Mouse (Mus musculus) kidney, embryonic 14.5 days (tissue): Measurements from ENCODE around the gene Tsc1. TPM values are rescaled to one million over a fixed set of nuclear protein-coding genes. Genes with fewer than 3 reads are reported as not detected.

Source experiments
- ATAC-seq: fragments of 200-750 bp; cut with Nextera tagmentation; 2 replicates; pipeline ENCODE4 v1.8.0; 2017; ENCODE audit warnings: moderate number of reproducible peaks, mild to moderate bottlenecking, moderate TSS enrichment, moderate library complexity; ENCODE audit not compliant: low FRiP score, low TSS enrichment
- H3K27ac ChIP-seq: fragments of 300-500 bp; sonication (generic); 2 replicates; pipeline ENCODE4 v1.5.1; 2014; ENCODE audit warnings: low read depth, mild to moderate bottlenecking, low read length, moderate library complexity, mixed read lengths
- H3K27me3 ChIP-seq: fragments of 300-500 bp; sonication (generic); 2 replicates; pipeline ENCODE4 v1.6.1; 2014; ENCODE audit warnings: mild to moderate bottlenecking, low read length; ENCODE audit not compliant: control insufficient read depth, insufficient read depth
- H3K36me3 ChIP-seq: fragments of 300-500 bp; sonication (generic); 2 replicates; pipeline ENCODE4 v1.6.1; 2014; ENCODE audit warnings: low read length, mixed read lengths; ENCODE audit not compliant: control insufficient read depth, insufficient read depth
- H3K4me1 ChIP-seq: fragments of 300-500 bp; sonication (generic); 2 replicates; pipeline ENCODE4 v1.6.1; 2014; ENCODE audit warnings: low read length, mixed read lengths; ENCODE audit not compliant: control insufficient read depth, insufficient read depth
- H3K4me2 ChIP-seq: fragments of 300-500 bp; sonication (generic); replicated peaks from 2 replicates; pipeline ENCODE4 v1.6.1; 2014; ENCODE audit warnings: low read depth, mild to moderate bottlenecking, low read length
- H3K4me3 ChIP-seq: fragments of 300-500 bp; sonication (generic); 2 replicates; pipeline ENCODE4 v1.5.1; 2014; ENCODE audit warnings: mild to moderate bottlenecking, low read length
- H3K9ac ChIP-seq: fragments of 300-500 bp; sonication (generic); 2 replicates; pipeline ENCODE4 v1.6.1; 2014; ENCODE audit warnings: low read depth, mild to moderate bottlenecking, low read length, moderate library complexity
- H3K9me3 ChIP-seq: fragments of 300-500 bp; sonication (generic); 2 replicates; pipeline ENCODE4 v1.6.1; 2016; ENCODE audit warnings: low read length; ENCODE audit not compliant: control insufficient read depth
- WGBS: fragments of 180-500 bp; shearing (Covaris S2); extraction: QIAGEN DNeasy Blood & Tissue Kit; methylation state at CpG from one replicate; pipeline ENCODE4 v1.1.7; 2014; 5-methylcytosine and 5-hydroxymethylcytosine counted together
- polyA plus RNA-seq: library from polyadenylated mRNA; unstranded; fragments of >200 nt; fragmentation: Nextera tagmentation; extraction: Ambion mirVana; gene quantifications from 2 replicates; pipeline ENCODE4 v1.2.1, GENCODE M21; 2014

The Tsc1 gene
- polyA plus RNA-seq, 1 experiment from 2014 or later: 22.2 TPM

DNA sequence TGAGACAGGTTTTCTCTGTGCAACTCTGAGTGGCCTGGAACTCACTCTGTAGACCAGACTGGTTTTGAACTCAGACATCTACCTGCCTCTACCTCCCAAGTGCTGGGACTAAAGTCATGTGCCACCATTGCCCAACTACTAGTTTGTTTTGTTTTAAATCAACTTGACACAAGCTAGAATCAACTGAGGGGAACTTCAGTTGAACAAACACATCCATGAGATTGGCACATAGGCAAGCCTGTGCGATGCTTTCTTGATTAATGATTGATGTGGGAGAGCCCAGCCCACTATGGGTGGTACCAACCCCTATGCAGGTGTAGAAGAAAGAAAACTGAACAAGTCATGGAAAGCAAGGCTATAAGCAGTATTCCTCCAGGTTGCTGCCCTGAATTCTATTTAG, 5.8 kb upstream of the Tsc1 start:
- 82% methylated on average over 1 of the region's 1 CpGs for whole genome bisulfite sequencing
- ATAC-seq: no peak
- Histone ChIP-seq H3K4me3 (no peak overlapping the region), H3K36me3 (no peaks in the 10 kb centered on the region), H3K9me3 (no peaks in the 10 kb centered on the region), H3K4me1 (no peaks in the 10 kb centered on the region), H3K4me2 (no peak overlapping the region), H3K27me3 (no peaks in the 10 kb centered on the region; the same call in 1 of the 2 replicates), H3K27ac (no peak overlapping the region), H3K9ac (no peak overlapping the region)

DNA sequence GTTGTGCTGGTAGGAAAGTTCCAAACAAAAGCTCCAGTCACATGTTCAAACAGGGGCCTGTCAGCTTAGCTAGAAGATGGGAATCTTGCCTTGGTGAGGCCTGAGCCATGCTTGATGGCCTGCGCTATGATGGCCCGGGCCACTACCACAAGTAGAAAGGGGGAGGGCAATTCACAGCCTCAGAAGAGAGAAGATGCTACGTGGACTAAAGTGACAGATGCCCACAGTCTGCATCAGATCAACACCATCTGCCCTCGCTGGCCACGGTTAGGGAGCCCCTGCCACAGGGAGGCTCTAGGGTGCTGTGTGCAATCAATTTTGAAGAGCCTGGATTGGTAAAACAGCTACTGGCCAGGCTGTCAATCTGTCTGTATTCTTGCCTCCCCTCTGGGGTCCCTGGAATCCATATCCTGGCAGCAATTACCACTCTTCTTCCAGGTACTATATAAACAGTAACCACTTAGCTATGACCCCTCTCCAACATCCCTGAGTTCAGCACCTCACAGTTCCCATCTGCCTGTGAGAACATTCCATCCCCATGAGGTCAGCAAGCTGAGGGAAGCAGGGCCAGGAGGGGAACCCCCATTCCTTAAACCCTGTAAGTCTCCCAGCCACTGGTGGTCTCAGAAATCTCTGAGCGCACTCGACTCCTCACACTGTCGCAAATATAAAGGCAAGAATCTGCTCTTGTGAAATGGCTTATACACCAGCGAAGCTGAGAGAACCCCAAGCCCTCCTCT, 3.8 kb upstream of the Tsc1 start:
- Histone ChIP-seq H3K4me1 (peaks cover 3% of the 10 kb centered on the region; the same call in 1 of the 2 replicates), H3K9me3 (no peaks in the 10 kb centered on the region), H3K27ac (no peak overlapping the region), H3K27me3 (no peaks in the 10 kb centered on the region; the same call in 1 of the 2 replicates), H3K4me2 (no peak overlapping the region), H3K4me3 (no peak overlapping the region), H3K9ac (no peak overlapping the region), H3K36me3 (no peaks in the 10 kb centered on the region)
- 80% methylated on average over 9 of the region's 9 CpGs for WGBS
- no peak for ATAC-seq

DNA sequence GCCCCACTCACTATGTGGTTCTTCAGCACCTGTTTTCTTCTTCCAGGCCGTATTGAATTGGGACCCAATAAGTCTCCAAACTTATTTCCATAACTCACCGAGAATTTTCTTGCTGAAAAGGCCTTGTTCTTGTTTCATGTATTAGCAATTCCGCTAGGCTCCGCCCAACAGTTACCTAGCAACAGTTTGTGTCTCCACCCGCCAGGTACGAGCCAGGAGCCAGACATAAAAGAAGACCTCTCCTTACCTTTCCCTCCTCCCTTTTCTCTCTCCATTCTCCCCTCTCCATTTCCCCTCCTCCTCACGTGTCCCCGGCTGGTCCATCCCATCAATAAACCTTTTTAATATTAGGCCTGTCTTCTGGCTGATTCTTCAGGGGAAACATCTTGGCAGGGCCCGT, 2.7 kb upstream of the Tsc1 start:
- Histone ChIP-seq H3K4me2 (peak overlapping the region; percentile 42), H3K4me1 (peaks cover 11% of the 10 kb centered on the region), H3K9ac (no peak overlapping the region), H3K4me3 (peak overlapping the region; percentile 8; the same call in 1 of the 2 replicates), H3K36me3 (no peaks in the 10 kb centered on the region), H3K27me3 (no peaks in the 10 kb centered on the region; the same call in 1 of the 2 replicates), H3K27ac (no peak overlapping the region; the same call in 1 of the 2 replicates), H3K9me3 (no peaks in the 10 kb centered on the region)
- 14% methylated on average over 9 of the region's 9 CpGs for WGBS
- ATAC-seq: no peak

DNA sequence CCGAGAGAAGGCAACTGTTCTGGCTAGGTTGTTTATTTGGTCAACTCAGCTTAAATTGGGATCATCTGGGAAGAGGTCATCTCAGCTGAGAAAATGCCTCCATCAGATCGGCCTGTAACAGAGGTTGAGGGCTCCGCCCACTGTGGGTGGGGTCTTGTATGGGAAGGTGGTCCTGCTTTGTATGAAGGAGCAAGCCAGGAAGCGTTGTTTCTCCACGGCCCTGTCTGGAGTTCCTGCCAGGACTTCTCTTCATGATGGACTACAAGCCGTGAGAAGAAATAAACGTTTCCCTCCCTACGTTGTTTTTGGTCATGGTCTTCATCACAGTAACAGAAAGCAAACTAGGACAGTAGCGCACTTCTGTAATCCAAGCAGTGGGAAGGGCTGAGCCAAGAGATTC, 2.1 kb upstream of the Tsc1 start:
- H3K4me3 ChIP-seq: 0 out of 2 replicates have a peak overlapping the region, but pooled peaks have one; percentile 8
- H3K27ac ChIP-seq: no peak overlapping the region
- WGBS: 5% methylated on average over 9 of the region's 9 CpGs
- H3K4me2 ChIP-seq: peak overlapping the region; percentile 42
- peaks cover 11% of the 10 kb centered on the region for H3K4me1 ChIP-seq
- H3K36me3 ChIP-seq: no peaks in the 10 kb centered on the region
- H3K27me3 ChIP-seq: no peaks in the 10 kb centered on the region; the same call in 1 of the 2 replicates
- no peaks in the 10 kb centered on the region for H3K9me3 ChIP-seq
- ATAC-seq: no peak
- H3K9ac ChIP-seq: no peak overlapping the region

DNA sequence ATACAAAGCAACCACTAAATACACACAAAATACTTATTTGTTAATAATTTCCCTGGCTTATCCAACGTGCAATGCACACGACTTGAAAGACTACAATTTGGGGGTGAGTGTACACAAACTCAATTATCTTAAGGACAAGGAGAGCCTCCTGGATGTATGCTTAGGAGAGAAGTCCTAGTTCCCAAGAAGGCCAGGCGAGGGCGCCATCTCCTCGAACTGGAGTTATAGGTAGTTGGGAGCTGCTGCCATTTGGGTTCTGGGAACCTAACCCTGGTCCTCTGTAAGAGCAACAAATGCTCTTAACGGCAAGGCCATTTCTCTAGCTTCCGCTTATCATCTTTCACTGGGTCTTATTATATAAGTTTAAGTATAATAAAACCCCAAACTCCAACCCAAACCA, 1.2 kb upstream of the Tsc1 start:
- Histone ChIP-seq H3K4me2 (no peak overlapping the region), H3K4me1 (peaks cover 11% of the 10 kb centered on the region), H3K9ac (no peak overlapping the region), H3K4me3 (no peak overlapping the region), H3K36me3 (no peaks in the 10 kb centered on the region), H3K9me3 (no peaks in the 10 kb centered on the region), H3K27ac (no peak overlapping the region), H3K27me3 (no peaks in the 10 kb centered on the region; the same call in 1 of the 2 replicates)
- 61% methylated on average over 7 of the region's 7 CpGs for WGBS
- ATAC-seq: no peak

DNA sequence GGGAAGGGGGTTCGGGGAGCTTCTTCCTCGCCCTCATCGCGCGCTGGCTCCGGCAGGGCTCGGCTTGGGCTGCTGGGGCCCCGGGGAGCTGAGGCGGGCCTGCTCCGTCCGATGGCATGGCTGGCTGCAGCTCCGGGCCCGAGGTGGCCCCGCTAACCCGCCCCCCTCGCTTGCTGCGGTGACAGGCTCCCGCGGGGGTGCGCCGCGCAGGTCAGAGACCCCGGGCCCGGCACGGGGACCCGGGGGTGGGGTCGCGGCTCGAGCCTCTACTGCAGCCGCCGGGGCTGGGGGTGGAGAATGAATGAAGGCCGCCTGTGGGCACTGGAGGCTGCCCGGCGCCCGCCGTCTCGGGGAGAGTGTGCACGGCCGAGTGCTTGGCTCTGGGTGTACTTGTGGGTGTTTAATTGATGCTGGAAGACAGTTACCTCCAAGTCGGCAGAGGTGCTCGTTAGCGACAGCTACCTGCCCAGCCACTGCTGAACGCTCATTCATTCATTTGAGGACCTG, 460 bp downstream of the Tsc1 start:
- under 1% methylated on average over 38 of the region's 43 CpGs for WGBS
- no peaks in the 10 kb centered on the region for H3K9me3 ChIP-seq
- peak; percentile 74 for ATAC-seq
- no peaks in the 10 kb centered on the region; the same call in 1 of the 2 replicates for H3K27me3 ChIP-seq
- peak overlapping the region; percentile 82 for H3K4me2 ChIP-seq
- H3K36me3 ChIP-seq: no peaks in the 10 kb centered on the region
- H3K4me3 ChIP-seq: peak overlapping the region; percentile 92
- peaks cover 11% of the 10 kb centered on the region for H3K4me1 ChIP-seq
- H3K27ac ChIP-seq: peak overlapping the region; percentile 85
- H3K9ac ChIP-seq: peak overlapping the region; percentile 88

DNA sequence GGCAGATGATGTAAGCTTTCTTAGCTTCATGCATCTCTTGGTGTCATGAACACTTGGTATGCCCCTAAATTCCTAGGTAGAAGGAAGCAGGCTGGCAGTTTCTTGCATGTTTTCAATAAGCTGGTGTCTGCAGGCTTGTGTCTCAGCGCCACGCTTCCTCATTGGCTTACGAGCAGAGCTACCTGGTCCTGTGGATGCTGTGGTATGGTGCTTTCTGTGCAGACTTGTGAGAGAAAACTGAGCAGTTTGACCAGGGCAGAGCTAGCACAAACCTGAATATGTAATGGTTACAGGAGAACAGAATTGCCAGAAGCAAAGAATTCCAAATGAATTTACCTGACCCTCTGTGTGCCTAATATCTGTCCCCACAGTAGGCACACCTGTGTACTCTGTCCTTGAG, 2.1 kb downstream of the Tsc1 start:
- Histone ChIP-seq H3K36me3 (no peaks in the 10 kb centered on the region), H3K27ac (no peak overlapping the region), H3K4me2 (no peak overlapping the region), H3K4me3 (no peak overlapping the region), H3K9me3 (no peaks in the 10 kb centered on the region), H3K27me3 (no peaks in the 10 kb centered on the region), H3K4me1 (peaks cover 11% of the 10 kb centered on the region), H3K9ac (0 out of 2 replicates have a peak overlapping the region, but pooled peaks have one; percentile 4)
- 81% methylated on average over 3 of the region's 3 CpGs for WGBS
- ATAC-seq: no peak

DNA sequence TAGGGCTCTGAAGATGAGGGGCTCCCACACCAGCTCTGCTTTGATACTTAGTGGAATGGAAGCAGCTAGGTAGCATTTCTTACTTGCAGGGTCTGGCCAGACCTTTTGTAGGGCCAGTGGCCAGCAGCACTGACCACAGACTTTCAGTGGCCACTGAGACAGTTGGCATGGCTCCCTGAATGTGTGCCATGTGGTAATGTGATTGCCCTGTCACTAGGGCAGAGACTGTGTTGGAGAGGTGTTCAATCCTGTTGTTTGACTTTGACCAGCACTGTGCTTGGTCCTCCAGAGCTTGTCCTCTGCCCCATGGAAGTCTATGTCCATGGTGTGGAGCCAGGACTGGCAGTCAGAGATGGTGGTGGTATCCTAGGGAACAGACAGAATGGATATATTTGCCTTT, 9.5 kb downstream of the Tsc1 start:
- no peak for ATAC-seq
- H3K4me3 ChIP-seq: no peak overlapping the region
- no peak overlapping the region for H3K27ac ChIP-seq
- H3K27me3 ChIP-seq: no peaks in the 10 kb centered on the region
- H3K9me3 ChIP-seq: no peaks in the 10 kb centered on the region
- H3K9ac ChIP-seq: no peak overlapping the region
- no peak overlapping the region for H3K4me2 ChIP-seq
- no peaks in the 10 kb centered on the region; the same call in 1 of the 2 replicates for H3K36me3 ChIP-seq
- no peaks in the 10 kb centered on the region for H3K4me1 ChIP-seq

DNA sequence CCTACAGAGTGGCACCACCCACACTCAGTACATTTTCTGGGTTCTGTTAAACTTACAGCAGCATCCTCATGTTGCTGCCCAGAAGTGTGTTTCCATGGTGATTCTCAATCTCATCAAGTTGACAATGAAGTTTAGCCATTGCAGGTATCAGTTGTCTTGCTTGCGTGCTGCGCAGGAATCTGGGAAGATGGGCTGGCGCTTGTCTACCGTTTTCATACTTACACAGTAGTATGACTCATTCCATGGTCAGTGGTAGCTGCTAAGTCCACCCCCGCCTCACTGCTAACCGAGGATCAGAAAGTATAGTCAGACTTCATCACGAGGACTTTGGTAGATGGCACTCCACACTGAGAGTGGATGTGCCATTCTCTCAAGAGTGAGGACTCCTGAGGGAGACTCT, 12.3 kb downstream of the Tsc1 start:
- Histone ChIP-seq H3K4me3 (no peak overlapping the region), H3K9me3 (no peaks in the 10 kb centered on the region), H3K27ac (no peak overlapping the region), H3K27me3 (no peaks in the 10 kb centered on the region), H3K9ac (no peak overlapping the region), H3K4me2 (no peak overlapping the region), H3K4me1 (no peaks in the 10 kb centered on the region), H3K36me3 (peaks cover 17% of the 10 kb centered on the region)
- no peak for ATAC-seq
- WGBS: 95% methylated on average over 7 of the region's 7 CpGs
